Mouse (Mus musculus) brain, embryonic 18.5 days (tissue): ENCODE data around the gene Nxn.

Source experiments
- DNase-seq: peaks from one replicate; pipeline ENCODE4 v3.0.0-alpha.2; 2012; ENCODE audit warnings: low read depth, low spot score

Nxn gene

DNA sequence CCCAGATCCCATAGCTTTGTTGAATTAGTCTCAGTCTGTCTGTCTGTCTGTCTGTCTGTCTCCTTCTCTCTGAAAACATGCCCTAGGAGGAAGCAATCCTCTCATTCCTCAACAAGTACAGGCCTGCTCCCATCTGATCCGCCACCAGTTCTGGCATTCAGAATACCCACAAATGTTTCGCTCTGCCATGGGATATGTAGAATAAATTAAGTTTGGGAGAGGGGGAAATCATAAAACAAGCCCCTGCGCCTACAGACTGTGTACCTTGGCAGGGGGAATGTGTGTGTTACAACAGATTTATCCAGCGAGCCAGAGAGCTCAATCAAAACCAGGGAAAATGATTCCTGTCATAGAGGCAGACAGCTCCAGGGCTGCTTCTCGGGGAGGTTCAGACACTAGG, 98.1 kb downstream of the Nxn start:
- DNase-seq, result peak; percentile 37

DNA sequence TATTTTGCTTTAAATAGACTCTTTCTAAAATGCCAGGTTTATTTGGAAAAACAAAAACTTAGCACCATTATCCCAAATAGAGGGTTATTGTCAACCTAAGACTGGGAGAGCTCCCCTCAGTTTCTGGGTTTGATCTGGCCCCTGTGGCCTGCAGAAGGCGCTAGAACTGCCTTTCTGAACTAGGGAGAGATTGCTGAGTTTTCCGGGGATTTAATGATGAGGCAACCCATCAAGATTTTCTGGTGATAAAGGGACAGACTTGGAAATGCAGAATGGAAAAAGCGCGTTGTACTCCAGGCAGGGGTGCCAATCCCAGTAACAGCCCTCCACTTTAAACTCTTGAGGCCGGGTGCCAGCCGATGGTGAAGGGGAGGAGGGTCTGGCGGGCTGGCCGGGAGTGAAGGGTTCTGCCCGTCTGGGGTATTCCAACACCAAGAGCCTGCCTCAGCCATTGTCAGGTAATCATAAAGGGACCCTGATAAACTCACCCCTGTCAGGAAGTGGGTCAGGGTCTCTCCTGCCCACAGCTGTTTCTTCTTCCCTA, 100.4 kb downstream of the Nxn start:
- DNase-seq, result no peak

- DNase-seq, result no peak
These were observed 101.7 kb downstream of the Nxn start for GRCm38 (mm10) chr11:76297252-76297651.

DNA sequence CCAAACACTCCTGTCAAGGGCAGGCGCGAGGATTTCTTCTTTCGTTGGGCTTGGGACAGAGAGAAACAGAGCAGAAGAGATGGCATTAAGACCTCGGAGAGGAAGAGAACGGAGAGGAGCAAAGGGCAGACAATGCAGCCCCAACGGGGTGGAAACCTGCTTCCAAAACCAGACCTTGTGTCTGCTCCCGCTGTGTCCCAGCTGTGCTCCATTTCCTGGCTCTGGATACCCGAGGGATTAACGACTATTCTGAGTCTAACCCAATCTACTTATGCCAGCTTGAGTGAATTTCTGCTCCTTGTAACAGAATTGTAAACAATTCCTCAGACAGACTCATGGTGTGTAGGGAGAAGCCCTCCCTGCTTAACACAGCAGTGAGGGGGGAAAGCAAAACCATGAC, 104.1 kb downstream of the Nxn start:
- no peak for DNase-seq

DNA sequence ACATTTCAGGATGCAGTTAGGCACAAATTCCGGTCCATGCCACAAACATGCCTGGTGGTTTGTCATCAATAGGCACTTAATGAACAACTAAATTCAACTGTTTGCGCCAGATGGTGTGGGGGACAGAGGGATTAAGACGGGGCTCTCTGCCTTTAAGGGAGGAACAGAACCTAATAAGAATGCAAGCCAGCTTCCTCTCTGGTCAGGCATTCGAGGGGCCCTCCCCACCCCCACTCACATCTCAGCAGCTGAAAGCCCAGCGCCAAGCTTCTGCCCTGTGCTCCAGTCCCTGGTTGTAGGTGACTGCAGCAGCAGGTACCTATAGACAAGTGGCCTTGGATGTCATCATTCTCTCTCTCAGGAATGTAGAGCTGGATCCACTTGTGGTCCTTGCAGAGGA, 104.9 kb downstream of the Nxn start:
- DNase-seq, result no peak

- DNase-seq, result no peak
These were observed 106.1 kb downstream of the Nxn start for GRCm38 (mm10) chr11:76292831-76293230.

- DNase-seq, result no peak
These were observed 106.5 kb downstream of the Nxn start for GRCm38 (mm10) chr11:76292398-76292797.

GRCm38 (mm10) chr11:76291960-76292359, 107.0 kb downstream of the Nxn start:
- no peak for DNase-seq

- DNase-seq, result peak; percentile 67
These were observed 108.6 kb downstream of the Nxn start for GRCm38 (mm10) chr11:76290367-76290766.

- DNase-seq, result no peak
These were observed 110.3 kb downstream of the Nxn start for GRCm38 (mm10) chr11:76288645-76289044.

GRCm38 (mm10) chr11:76287301-76287700, 111.6 kb downstream of the Nxn start:
- DNase-seq, result no peak

- no peak for DNase-seq
These were observed 112.3 kb downstream of the Nxn start for GRCm38 (mm10) chr11:76286534-76287126.

GRCm38 (mm10) chr11:76285431-76286075, 113.4 kb downstream of the Nxn start:
- no peak for DNase-seq

GRCm38 (mm10) chr11:76283841-76284240, 115.1 kb downstream of the Nxn start:
- no peak for DNase-seq

GRCm38 (mm10) chr11:76279971-76280370, 119.0 kb downstream of the Nxn start:
- DNase-seq, result no peak

- DNase-seq, result no peak
These were observed 119.7 kb downstream of the Nxn start for GRCm38 (mm10) chr11:76278960-76279852.

DNA sequence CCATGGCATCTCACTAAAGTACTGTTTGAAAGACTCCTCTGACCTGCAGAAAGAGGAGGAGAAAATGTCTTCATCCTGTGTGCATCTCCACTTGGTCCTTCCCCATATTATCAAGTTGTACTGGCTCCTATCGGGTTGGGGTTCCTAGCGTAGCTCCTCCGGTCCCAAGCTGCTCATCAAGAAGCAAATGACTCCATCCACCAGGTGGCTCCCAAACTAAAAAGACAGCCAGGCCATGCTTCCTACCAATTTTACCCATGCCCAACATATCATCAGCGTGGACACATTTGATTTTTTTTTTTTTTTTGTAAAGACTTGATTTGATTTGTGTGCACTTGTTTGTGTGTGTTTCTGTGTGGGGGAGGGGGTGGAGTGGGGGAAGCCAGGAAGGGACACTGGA, 126.5 kb downstream of the Nxn start:
- no peak for DNase-seq

- no peak for DNase-seq
These were observed 130.3 kb downstream of the Nxn start for GRCm38 (mm10) chr11:76268521-76269065.

GRCm38 (mm10) chr11:76268001-76268459, 130.9 kb downstream of the Nxn start:
- no peak for DNase-seq

DNA sequence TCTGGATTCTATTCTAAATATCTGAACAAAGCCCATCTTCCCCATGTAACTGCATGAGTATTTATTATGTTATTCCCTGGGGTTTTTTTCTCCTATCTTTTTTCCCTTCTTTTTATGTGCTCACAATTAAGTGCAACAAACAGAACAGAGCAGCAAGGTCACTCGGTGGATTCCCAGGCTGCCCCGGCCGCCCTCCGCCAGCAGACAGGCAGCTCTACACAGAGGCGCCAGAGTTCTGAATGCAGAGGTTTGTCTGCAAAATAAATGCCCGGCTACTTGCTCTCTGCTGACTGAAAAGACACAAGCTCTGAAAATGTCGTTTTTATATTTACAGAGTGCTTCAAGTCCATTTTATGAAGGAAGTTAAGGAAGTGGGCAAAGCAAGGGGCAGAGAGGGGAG, 131.4 kb downstream of the Nxn start:
- DNase-seq, result no peak

DNA sequence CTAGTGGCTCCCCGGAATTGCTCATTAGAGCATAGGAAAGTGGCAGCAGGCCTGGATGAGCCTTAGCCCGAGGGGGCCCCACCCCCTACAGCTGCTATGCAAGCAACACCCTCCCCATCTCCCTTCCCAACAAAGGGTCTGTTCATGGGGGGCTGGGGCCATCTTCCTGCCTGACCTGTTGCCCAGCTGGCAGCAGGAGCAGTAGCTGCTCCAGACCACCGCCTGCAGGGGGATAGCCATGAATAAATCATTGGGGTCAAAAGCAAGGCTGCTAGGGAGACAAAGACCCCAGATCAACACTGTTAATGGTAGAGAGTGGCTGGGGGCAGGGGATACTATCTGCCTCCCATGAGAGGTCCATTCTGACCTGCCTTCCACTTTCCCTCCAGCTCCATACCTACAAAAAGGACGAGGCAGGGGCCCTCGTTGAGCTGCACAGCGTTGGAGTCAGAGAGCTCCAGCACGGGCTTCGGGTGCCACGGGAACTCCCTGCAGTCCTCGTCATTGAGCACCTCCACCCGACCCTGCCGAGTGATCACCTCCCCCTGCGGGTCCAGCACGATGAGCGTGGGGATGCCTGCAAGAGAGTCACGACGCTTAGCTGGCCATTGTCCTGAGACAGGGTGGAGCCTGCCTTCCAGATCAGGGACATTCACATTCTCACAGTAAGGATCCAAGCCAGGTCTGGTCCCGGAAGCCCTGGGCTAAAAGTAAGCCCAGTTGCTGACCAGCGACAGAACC, 136.2 kb downstream of the Nxn start:
- no peak for DNase-seq
